Mouse (Mus musculus) forebrain, embryonic 14.5 days (tissue): ENCODE measurements around the gene Brd7. TPM values are rescaled to one million over a fixed set of nuclear protein-coding genes. Genes with fewer than 3 reads are reported as not detected.
A peak's percentile ranks its signal among the peaks of the same experiment; 100 is the strongest.

ENCODE experiments used
- ATAC-seq: fragments of 200-750 bp; cut with Nextera tagmentation; 2 replicates; pipeline ENCODE4 v1.8.0; 2017; ENCODE audit warnings: mild to moderate bottlenecking, moderate library complexity
- DNase-seq: peaks from one replicate; pipeline ENCODE4 v3.0.0-alpha.2; 2015; ENCODE audit warnings: low spot score
- H3K27ac ChIP-seq: fragments of 300-500 bp; sonication (generic); 2 replicates; pipeline ENCODE4 v1.5.1; 2014; ENCODE audit warnings: low read depth, mild to moderate bottlenecking, control low read depth, low read length, moderate library complexity
- H3K27me3 ChIP-seq: fragments of 300-500 bp; sonication (generic); replicated peaks from 2 replicates; pipeline ENCODE4 v1.6.1; 2014; ENCODE audit warnings: low read length, control low read depth, mixed read lengths; ENCODE audit not compliant: control insufficient read depth, insufficient read depth
- H3K36me3 ChIP-seq: fragments of 300-500 bp; sonication (generic); 2 replicates; pipeline ENCODE4 v1.6.1; 2014; ENCODE audit warnings: low read length, control low read depth; ENCODE audit not compliant: control insufficient read depth, insufficient read depth
- H3K4me1 ChIP-seq: fragments of 300-500 bp; sonication (generic); 2 replicates; pipeline ENCODE4 v1.6.1; 2014; ENCODE audit warnings: antibody characterized with exemption, low read length, control low read depth; ENCODE audit not compliant: control insufficient read depth, insufficient read depth
- H3K4me2 ChIP-seq: fragments of 300-500 bp; sonication (generic); 2 replicates; pipeline ENCODE4 v1.6.1; 2014; ENCODE audit warnings: mild to moderate bottlenecking, control low read depth, low read length
- H3K4me3 ChIP-seq: fragments of 300-500 bp; sonication (generic); 2 replicates; pipeline ENCODE4 v1.5.1; 2014; ENCODE audit warnings: low read depth, low read length, control low read depth
- H3K9ac ChIP-seq: fragments of 300-500 bp; sonication (generic); 2 replicates; pipeline ENCODE4 v1.6.1; 2014; ENCODE audit warnings: mild to moderate bottlenecking, low read length, control low read depth, moderate library complexity
- H3K9me3 ChIP-seq: fragments of 300-500 bp; sonication (generic); replicated peaks from 2 replicates; pipeline ENCODE4 v1.6.1; 2016; ENCODE audit warnings: low read length, control low read depth, mixed read lengths; ENCODE audit not compliant: control insufficient read depth
- WGBS: fragments of 180-500 bp; shearing (Covaris S2); extraction: QIAGEN DNeasy Blood & Tissue Kit; methylation state at CpG from one replicate; pipeline ENCODE4 v1.1.7; 2014; 5-methylcytosine and 5-hydroxymethylcytosine counted together
- polyA plus RNA-seq: library from polyadenylated mRNA; unstranded; fragments of >200 nt; fragmentation: Nextera tagmentation; extraction: Ambion mirVana; gene quantifications from 2 replicates; pipeline ENCODE4 v1.2.1, GENCODE M21; 2014

Gene Brd7
- polyA plus RNA-seq, 1 experiment from 2014 or later: 48.0 TPM

DNA sequence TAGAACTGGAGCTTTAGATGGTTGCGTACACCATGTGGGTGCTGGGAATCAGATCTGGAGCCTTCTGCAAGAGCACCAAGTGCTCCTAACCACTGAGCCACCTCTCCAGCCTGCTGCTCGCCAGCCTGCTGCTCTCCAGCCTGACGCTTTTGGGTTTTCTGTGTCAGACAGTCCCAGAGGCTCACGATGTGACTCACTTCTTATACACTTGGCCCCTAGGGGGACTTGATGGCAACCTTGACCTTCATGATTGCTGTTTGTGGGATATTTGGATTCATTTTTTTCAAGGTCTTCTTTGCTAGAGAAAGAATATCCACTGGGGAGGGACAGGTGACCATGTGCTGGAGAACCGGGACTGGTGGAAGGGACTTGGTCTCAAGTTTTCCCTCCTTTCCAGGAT lies 40.6 kb downstream of the Brd7 start:
- Histone ChIP-seq H3K9me3 (no peaks in the 10 kb centered on the region), H3K27ac (no peak overlapping the region), H3K9ac (no peak overlapping the region), H3K4me3 (no peak overlapping the region), H3K4me2 (no peak overlapping the region), H3K27me3 (no peaks in the 10 kb centered on the region), H3K4me1 (no peaks in the 10 kb centered on the region; the same call in 1 of the 2 replicates), H3K36me3 (peaks cover 15% of the 10 kb centered on the region)
- DNase-seq (no peak), ATAC-seq (no peak)
- WGBS: 92% methylated on average over 5 of the region's 5 CpGs

DNA sequence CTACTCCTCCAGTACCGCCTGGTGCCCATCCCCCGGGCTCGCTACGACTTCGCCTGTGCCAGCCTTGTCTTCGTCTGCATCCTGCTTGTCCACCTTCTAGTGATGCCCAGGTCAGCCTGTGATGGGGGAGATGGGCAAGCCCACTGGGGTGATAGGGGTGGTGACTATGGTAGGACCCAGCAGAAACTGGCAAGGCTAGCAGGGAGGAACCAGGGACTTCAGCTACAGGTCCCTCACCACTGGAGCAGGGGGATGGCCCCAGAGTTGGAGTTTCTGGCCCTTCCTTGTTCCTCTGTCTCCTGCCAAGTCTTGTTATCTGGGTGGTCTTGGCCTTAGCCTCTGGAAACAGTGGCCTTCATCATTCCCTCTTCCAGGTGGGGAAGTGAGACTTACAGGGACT lies 41.9 kb downstream of the Brd7 start:
- Histone ChIP-seq H3K4me1 (no peaks in the 10 kb centered on the region; the same call in 1 of the 2 replicates), H3K36me3 (peaks cover 5% of the 10 kb centered on the region; the same call in 1 of the 2 replicates), H3K9me3 (no peaks in the 10 kb centered on the region), H3K9ac (no peak overlapping the region), H3K27me3 (no peaks in the 10 kb centered on the region), H3K4me2 (no peak overlapping the region), H3K4me3 (no peak overlapping the region), H3K27ac (no peak overlapping the region)
- DNase-seq (no peak), ATAC-seq (no peak)
- 93% methylated on average over 6 of the region's 6 CpGs for WGBS

DNA sequence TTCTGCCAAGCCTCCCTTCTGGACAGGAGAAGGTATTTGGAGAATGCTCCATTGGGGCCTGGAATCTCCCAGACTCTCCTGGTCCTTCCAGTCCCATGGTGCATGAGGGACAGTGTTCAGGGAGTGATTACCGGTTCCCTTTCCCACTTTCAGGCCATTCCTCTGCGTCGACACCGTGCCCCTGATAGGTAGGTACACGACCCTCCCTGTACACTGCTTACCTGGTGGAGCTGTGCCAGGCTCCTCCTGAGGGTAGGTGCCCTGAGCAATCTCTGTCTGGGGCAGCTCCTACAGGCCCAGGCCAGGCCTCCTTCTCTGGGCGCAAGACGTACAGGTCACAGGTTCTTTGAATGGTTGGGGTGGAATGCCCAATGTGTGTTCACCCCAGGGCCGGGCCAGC lies 43.8 kb downstream of the Brd7 start:
- Histone ChIP-seq H3K4me2 (no peak overlapping the region), H3K4me1 (no peaks in the 10 kb centered on the region; the same call in 1 of the 2 replicates), H3K36me3 (no peaks in the 10 kb centered on the region), H3K4me3 (no peak overlapping the region), H3K9me3 (no peaks in the 10 kb centered on the region), H3K9ac (no peak overlapping the region), H3K27me3 (no peaks in the 10 kb centered on the region), H3K27ac (no peak overlapping the region)
- DNase-seq (no peak), ATAC-seq (no peak)
- 96% methylated on average over 8 of the region's 8 CpGs for WGBS

DNA sequence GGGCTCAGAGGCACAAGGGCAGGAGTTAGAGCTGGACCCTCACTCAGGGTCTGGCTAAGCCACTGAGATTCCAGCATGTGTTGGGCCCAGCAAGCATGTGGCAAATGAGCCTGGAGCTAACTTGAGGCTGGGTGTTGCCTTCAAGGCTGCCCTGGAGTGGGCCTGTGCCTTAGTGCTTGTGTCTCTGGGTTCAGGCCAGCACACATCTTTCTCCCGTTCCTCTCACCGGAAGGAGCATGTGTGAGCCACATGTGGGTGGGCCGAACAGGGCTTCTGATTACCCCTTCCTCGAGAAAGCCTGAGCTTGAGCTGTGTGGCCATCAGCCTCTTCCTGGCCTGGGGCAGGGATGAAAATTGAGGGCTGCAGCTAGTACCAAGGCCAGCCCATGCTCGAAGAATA lies 44.7 kb downstream of the Brd7 start:
- H3K9ac ChIP-seq: no peak overlapping the region
- no peaks in the 10 kb centered on the region for H3K27me3 ChIP-seq
- H3K4me3 ChIP-seq: no peak overlapping the region
- DNase-seq: no peak
- no peaks in the 10 kb centered on the region for H3K9me3 ChIP-seq
- 75% methylated on average over 5 of the region's 5 CpGs for WGBS
- no peak for ATAC-seq
- H3K36me3 ChIP-seq: no peaks in the 10 kb centered on the region
- H3K4me2 ChIP-seq: no peak overlapping the region
- no peak overlapping the region for H3K27ac ChIP-seq
- H3K4me1 ChIP-seq: no peaks in the 10 kb centered on the region; the same call in 1 of the 2 replicates

DNA sequence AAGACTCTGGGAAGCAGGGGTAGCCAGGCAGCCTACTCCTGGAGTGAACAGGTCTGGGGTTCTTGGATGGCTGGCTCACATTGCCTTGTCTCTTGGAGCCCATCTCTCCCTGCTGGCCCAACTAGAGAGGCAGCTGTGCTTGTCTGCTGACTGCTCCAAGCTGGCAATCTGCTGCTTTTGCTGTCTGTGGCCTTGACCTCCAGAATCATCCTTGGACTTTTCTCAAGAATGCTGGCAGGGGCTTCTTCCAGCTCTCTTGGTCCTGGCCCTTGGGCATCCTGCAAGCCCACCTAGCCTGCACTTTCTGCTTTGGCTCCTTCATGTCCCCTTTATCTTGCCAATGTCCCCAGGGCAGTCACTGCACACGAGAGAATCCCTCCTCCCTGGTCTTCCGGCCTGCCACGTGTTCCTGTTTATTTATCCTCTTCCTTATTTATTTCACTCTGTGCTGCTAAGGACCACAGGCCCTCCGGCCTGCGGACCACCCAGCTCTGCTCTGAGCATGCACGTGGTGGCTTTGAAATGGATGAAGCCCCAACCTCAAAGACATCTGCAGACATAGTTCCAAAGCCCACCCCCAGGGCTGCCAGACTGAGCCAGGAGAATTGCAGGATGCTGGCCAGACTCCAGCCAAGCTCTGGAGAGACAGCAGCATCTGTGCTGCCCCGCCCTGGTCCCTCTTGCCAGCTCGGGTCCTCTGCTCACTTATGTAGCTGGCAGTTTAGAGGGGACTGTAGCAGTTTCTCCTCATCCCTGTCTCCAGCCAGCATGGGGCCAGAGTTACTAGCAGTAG lies 45.7 kb downstream of the Brd7 start:
- 47% methylated on average over 8 of the region's 8 CpGs for WGBS
- no peak overlapping the region for H3K27ac ChIP-seq
- H3K4me3 ChIP-seq: no peak overlapping the region
- no peaks in the 10 kb centered on the region for H3K27me3 ChIP-seq
- DNase-seq (peak; percentile 82), ATAC-seq (peak; percentile 68)
- no peaks in the 10 kb centered on the region for H3K36me3 ChIP-seq
- H3K4me2 ChIP-seq: no peak overlapping the region
- no peaks in the 10 kb centered on the region; the same call in 1 of the 2 replicates for H3K4me1 ChIP-seq
- H3K9ac ChIP-seq: no peak overlapping the region
- no peaks in the 10 kb centered on the region for H3K9me3 ChIP-seq

DNA sequence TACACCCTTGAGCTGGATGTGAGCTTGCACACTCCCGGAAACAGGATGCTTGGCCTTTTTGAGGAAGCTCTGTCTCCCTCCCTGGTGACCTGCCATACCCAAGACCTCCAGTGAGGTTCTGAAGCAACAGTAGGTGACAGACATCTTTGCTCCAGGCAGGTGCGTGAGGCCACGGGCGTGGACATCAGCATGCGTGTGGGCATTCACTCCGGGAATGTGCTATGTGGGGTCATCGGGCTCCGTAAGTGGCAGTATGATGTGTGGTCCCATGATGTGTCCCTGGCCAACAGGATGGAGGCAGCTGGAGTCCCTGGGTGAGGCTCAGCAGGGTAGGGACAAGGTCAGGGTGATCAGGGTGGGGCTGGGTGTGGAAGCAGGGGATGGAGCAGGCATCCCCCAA lies 46.7 kb downstream of the Brd7 start:
- Histone ChIP-seq H3K9ac (no peak overlapping the region), H3K4me3 (no peak overlapping the region)

DNA sequence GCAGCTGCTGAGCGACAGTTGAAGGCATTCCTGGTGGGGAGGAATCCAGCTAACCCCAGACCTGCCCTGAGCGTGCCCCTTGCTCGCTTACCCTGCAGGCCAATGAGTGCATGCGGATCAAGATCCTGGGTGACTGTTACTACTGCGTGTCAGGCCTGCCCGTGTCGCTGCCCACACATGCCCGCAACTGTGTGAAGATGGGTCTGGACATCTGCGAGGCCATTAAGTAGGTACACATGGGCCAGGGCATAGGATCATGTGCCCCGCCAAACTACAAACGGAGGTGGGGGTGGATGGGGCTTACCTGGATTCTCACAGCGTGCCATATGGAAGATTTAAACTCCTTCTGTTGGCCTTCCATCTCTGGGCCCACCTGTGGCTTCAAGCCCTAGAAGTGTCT lies 48.0 kb downstream of the Brd7 start:
- H3K27ac ChIP-seq: no peak overlapping the region
- no peaks in the 10 kb centered on the region; the same call in 1 of the 2 replicates for H3K4me1 ChIP-seq
- no peak overlapping the region for H3K4me3 ChIP-seq
- whole genome bisulfite sequencing: 92% methylated on average over 12 of the region's 12 CpGs
- no peak overlapping the region for H3K4me2 ChIP-seq
- no peaks in the 10 kb centered on the region for H3K36me3 ChIP-seq
- no peaks in the 10 kb centered on the region for H3K9me3 ChIP-seq
- no peak for ATAC-seq
- no peak overlapping the region for H3K9ac ChIP-seq
- H3K27me3 ChIP-seq: no peaks in the 10 kb centered on the region
- DNase-seq: no peak

More for the DNA sequence above, 46.7 kb downstream of the Brd7 start:
- no peak for DNase-seq
- no peak for ATAC-seq
- H3K27ac ChIP-seq: no peak overlapping the region
- H3K27me3 ChIP-seq: no peaks in the 10 kb centered on the region
- 96% methylated on average over 8 of the region's 8 CpGs for WGBS
- no peaks in the 10 kb centered on the region for H3K36me3 ChIP-seq
- no peak overlapping the region for H3K4me2 ChIP-seq
- no peaks in the 10 kb centered on the region for H3K9me3 ChIP-seq
- H3K4me1 ChIP-seq: no peaks in the 10 kb centered on the region; the same call in 1 of the 2 replicates

DNA sequence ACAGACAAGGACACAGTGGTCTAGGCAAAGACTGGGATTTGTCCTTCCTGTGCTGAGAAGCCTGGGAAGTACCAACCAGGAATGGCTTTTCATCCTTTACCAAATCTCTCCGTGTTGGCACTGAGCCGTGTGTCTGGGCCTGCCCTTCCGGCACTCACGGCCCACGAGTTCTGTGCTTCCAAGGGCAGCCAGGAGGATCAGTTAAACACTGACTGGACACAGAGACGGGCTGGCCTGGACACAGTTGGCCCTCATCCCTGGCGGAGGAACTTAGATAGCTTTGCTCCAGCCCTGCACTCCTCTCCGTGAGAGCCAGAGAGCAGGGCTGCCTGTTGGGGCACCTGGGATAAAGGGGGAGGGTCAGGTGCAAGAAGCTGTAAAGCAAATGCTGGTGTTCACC lies 49.0 kb downstream of the Brd7 start:
- H3K4me1 ChIP-seq: no peaks in the 10 kb centered on the region; the same call in 1 of the 2 replicates
- H3K27ac ChIP-seq: no peak overlapping the region
- no peak overlapping the region for H3K4me2 ChIP-seq
- H3K9ac ChIP-seq: no peak overlapping the region
- H3K36me3 ChIP-seq: no peaks in the 10 kb centered on the region
- DNase-seq (no peak), ATAC-seq (no peak)
- H3K27me3 ChIP-seq: no peaks in the 10 kb centered on the region
- no peak overlapping the region for H3K4me3 ChIP-seq
- WGBS: 85% methylated on average over 8 of the region's 8 CpGs
- no peaks in the 10 kb centered on the region for H3K9me3 ChIP-seq

DNA sequence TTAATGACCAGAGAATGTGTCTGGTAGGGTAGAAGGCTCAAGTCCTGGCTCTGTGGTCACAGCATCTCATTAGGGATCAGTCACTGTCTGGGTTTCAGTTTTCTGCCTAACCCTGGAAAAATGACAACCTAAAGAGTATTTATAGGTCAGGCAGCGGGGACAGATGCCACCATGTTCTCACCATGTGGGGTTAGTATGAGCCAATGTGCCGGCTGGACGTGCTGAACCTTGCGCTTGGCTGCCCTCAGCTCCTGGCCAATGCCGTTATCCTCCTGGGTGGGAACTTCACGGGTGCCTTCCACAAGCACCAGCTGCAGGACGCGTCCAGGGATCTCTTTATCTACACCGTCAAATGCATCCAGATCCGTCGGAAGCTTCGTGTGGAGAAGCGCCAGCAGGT lies 51.7 kb downstream of the Brd7 start:
- Histone ChIP-seq H3K4me2 (no peak overlapping the region), H3K4me1 (no peaks in the 10 kb centered on the region), H3K27me3 (no peaks in the 10 kb centered on the region), H3K4me3 (no peak overlapping the region), H3K36me3 (no peaks in the 10 kb centered on the region), H3K9ac (no peak overlapping the region), H3K9me3 (no peaks in the 10 kb centered on the region), H3K27ac (no peak overlapping the region)
- ATAC-seq: no peak
- no peak for DNase-seq
- 92% methylated on average over 13 of the region's 13 CpGs for WGBS
